Mouse (Mus musculus) embryo, embryonic 9.5 days (tissue): Measurements from ENCODE around the gene Olig3.

Experiments
- DNase-seq: peaks from one replicate; pipeline ENCODE4 v3.0.0-alpha.2; 2017; ENCODE audit errors: extremely low spot score

Olig3 gene

DNA sequence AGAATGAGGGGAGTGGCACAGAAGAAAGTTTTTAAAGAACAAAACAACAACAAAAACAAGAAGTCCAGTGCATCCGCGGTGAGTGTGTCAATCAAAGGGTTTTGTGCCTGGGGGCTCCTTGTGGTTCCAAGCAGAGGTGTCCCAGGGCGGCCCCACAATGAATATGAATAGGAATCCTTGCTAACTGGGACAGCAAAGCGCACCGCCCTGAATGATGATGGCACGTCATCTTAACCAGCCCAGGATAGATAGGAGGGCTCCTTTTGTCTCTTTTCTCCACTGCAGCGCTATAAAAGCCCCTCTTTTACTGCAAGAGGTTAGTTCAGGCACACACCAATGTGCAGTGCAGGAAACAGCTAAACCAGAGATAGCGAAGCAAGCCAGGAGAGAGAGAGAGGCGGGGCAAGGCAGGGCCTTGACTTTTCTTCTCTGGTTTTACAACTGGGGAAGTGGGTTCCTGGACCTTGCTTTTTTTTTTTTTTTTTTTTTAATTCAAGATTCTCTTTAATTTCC lies at the start of gene Olig3:
Gene Olig3 (plus strand): TSS at position 463 of the 513 bp plus-strand sequence.
- peak; percentile 56 for DNase-seq

DNA sequence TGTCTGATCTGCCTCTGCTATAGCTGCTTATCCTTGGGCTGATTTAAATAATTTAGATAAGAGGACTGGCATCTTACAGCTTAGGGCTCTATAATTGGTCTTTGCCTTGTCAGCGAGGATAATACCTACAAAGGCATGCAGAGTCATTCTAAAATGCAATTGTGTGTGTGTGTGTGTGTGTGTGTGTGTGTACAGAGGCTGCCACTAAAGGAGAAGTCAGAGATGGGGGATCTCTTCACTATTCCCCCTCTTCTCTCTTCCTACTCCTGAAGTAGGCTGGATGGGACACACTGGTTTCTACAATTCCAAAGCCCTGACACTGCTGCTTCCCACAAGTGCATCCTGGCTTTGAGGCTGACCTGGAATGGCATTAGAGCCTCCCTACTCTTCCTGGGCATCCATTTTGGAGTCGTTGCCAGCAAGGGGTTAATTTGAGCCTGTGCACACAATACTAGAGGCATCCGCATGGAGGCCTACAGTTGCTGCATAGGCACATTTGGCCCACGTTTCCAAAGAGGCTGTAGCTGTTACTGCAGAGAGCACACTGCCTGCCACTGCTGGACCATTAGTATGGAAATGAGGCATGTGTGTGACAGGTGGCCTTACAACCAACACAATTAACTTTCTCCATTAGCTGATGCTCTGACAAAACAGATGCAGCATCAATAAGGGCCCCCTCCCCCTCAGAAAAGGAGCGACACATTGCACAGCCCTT lies 46.5 kb upstream of the Olig3 start:
- peak; percentile 28 for DNase-seq

DNA sequence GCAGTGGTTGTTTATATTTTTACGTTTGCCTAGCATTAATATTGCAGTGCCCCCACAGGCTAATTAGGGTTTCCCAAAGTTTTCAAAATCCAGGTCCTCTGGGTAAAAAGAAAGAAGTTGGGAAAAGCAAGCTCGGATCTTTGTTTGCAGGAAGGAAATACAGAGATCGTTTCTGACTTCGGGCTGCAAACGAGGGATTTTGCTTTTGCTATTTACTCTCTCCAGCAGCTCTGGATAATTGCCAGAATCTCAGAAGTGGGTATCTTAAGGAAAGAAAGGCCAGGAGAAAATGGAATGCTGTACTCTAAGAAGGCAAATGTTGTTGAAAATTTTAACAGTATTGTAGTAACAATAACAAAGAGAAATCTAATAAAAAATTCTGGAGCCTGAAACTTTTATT lies 45.9 kb upstream of the Olig3 start:
- no peak for DNase-seq

DNA sequence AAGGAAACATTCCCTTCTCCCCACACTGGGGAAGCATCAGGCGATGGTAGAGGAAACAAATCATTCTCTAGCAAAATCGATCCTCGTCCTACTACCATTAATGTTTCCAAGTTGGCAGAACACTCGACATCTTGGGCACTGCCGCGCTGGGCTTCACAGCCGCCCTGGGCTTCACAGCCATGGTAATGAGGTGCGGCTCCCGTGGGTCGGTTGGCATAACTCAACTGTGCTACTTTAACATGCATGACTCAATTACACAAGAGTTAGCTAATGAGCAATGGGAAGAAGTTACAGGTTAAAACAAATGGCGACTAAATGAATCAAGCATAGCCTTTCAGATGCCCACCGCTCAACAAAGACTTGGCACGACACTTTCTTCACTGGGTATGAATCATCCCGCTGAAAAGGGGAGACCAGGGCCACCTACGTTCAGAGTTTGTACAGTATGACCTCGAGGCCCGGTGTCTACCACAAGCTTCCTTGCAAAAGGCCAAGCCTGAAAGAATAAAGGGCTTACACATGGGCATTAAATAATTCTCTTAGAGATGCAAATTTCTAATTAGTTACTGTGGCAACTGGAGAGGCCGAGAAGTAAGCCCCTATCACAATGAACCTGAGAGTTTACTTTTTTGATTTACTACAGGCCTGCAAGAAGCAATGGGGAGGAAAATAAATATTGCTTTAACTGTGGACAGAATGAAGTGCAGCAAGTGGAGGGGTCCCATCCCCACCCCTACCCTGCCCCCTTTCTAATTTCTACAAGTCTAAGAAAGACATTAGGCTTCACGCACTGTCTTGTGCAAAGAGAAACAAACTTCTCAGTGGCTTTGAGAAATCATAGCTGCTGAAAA lies 38.1 kb upstream of the Olig3 start:
- DNase-seq, result no peak

DNA sequence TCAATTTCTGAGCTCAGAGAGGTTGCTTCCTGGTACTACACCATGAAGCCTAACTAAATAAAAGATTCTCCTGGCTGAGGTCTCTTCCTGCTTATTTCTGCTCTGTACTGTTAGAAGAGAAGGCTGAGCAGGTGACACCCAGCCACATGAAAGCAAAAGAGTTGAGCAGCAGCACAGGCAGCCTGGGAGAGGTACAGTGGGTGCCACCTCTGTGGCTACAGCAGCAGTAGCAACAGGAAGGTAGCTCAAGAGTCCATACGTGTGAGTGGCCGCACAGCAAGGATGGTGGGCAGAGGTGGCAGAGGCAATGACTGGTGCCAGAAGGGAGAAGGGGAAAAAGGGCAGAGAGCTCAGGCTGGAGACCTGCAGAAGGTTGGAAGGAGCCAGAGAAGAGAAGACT lies 34.6 kb upstream of the Olig3 start:
- no peak for DNase-seq

DNA sequence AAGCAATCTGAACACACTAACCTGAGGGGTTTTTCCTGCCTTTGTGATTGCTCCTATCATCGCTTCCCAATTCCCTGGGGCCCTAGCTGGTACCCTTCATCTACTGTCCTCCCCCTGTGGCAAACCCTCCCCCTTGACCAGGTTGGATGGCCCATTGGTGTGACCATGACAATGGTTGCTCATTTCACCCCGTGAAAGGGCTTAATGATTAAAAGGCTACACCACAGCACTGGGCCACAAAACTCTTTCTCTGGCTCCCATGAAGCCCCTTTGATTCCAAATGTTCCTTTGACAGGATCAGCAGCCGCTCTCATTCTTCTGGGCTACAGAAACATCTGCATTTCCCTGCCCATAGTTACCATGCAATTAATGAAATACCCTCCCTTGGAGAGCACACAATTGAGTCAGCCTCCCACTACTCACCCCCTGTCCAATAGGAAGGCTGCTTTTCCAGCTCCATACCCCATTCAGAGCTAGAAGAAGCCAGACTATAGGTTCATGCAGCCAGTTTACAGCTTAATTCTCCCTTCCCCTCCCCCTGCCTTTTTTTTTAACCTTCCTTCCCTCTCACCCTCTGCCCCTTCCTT lies 27.0 kb upstream of the Olig3 start:
- DNase-seq, result peak; percentile 25

DNA sequence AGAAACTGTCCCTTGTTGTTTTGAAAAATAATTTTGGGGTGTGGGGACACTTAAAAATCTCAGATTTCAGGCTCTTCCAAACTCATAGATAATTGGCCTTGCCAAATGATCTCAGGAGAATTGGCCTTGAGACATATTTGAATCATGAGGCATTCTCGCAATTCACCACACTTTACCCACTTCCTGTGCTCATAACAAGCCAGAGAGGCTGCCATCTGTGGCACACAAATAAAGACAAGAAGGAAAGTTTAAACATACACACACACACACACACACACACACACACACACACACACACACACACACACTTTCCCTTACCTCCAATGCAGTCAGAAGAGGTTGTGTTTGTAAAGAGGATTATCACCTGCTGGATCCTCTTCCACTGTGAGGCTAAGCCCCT lies 22.9 kb upstream of the Olig3 start:
- no peak for DNase-seq

DNA sequence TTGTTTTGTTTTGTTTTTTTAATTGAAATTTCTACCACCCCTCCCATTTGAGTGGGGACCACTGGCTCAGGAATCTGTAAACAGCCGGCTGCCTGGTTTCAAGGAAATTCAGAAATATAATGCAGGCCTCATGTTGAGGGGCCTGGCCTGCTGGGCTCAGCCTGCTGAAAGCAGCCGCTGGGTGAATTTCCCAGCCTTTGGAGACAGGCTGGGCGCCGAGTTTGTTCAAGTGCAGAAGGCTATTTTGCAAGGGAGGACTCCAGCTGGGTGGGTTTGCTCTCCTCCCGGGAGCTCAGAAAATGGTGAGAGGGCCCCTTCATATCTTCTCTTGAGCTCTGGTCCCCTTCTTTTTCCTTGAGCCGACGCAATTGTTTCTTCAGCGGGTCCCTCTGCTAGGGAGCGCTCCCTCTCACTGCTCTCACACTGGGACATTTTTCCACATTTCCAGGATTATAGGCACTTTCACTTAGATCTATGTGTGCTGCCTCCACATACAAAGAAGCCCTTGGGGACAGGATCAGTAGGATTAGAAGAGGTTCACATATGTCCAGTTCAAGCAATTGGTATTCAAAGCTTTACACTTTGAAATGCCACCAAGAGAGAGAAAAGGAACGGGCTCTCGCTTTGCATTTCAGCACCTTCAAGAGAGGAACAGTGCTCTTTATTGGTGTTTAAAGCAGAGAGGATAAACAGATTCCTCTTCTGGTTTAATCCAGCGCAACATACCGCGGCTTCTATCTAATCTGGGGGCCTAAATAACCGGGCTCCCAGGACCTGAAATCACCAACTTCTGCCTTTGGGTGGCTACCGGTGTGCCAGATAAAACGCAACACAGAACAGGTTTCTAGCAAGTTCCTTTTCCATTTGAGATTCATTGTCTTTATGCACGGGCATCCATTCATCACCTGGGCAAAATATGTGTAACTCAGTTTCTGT lies 17.4 kb upstream of the Olig3 start:
- peak; percentile 25 for DNase-seq

DNA sequence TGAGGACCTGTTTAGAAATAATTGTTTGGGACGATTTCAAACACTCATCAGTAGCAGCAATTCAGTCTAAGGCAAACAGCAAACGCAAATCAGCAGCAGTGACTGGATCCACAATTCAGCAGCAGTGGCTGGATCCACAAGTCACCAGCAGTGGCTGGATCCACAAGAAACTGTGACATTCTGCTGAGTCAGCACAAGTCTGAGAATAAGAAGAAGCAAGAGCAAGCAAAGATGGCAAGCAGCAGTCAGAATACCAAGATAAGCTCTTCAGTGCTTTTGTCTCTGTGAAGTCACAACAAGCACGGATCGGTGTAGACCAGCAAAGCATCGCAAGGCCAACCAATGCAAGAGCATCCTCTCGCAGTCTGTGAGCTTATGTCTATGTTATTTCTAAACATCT lies 12.3 kb upstream of the Olig3 start:
- DNase-seq, result no peak

DNA sequence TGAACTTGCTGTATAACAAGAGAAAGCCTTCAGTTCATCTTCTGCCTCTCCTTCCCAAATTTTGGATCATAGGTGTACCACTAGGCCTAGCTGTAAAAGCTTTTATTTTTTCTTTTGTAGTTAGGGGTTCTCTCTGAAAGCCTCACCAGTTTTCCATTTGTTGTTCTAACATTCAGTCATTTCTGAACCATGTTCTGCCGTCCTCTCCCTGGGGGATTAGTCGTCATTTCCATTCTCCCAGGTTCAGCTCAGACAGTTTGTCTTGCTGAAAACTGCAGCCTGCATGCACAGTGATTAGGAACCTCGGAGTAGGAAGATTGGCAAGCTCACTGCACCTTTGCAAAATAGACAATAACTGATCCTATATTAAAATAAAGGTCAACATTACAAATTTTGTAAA lies 7.0 kb upstream of the Olig3 start:
- DNase-seq, result no peak

DNA sequence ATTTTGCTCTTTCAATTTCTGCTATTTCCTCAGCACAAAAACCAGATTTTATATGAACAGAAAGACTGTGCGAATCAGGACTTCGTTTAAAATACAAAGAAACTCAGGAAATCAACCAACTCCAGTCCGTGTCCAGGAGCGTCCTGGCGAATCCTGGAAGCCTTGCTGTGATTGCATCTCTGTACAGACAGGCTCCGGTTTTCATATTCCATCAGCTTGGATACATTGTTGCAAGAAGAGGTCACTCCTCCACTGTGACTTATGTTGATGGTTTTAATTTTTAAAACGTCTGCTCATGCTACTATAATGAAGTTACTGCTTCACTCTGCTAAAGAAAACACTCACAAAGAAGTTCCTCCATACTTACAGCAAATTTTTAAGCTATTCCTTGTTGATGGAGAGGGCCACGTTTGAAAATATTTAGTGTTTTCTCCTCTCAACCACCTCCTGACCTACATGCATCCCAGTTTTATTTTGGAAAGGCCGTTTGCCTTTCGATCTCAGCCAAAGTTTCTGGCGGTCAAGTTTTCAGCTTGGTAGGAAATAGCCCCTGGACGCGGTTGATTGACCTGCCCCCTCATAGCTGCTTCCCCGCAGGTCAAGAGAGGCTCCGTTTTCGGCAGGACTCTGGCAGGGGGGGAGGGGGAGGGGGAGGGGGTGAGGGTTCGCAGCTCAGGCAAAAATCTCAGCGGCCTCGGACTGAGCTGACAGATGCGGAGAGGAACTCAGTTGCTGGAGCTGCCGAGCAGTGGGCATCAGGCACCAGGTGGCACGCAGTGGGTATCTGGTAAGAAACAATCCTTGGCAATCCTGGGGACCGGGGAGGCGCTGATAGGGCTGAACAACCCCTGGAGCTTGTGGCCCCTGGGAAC lies 4.1 kb upstream of the Olig3 start:
- DNase-seq, result peak; percentile 59

DNA sequence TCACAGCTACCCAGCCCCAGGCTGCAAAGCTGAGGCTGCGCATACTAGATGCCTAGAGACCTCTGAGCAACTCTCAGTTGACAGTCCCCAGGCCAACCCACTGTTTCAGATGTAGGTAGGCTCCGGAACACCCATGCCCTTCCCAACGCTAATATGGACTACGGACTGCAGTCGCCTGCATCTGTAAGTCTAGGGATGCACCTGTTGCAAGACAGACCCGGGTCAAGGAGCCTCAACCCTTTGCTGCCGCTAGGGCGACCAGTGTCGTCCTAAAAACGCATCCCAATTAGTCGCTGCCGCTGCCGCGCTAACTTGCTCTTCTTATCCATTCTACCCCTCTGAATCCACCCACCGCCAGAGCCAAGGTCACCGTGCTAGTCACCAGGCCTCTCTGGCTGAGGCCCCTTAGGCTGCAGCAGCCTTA lies 3.4 kb upstream of the Olig3 start:
- DNase-seq, result peak; percentile 60

DNA sequence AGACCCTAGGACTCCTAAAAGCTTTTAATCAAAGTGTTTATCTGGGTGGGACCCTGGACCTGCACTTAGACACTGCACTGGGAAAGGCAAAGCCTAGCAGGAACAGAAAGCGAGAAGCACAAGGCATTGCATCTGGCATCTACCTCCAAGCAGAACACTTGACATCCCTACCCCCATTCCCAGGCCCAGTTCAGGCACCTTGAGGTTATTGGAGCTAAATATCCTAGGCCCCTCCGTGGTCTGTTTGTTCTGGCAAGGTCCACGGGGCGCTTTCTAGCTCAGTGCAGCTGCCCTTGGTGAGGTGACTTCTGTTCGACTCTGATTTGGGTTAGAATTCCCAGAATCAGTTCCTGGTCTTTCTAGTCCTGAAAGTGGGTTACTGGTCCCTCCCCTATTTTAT lies 2.7 kb upstream of the Olig3 start:
- DNase-seq, result peak; percentile 30

DNA sequence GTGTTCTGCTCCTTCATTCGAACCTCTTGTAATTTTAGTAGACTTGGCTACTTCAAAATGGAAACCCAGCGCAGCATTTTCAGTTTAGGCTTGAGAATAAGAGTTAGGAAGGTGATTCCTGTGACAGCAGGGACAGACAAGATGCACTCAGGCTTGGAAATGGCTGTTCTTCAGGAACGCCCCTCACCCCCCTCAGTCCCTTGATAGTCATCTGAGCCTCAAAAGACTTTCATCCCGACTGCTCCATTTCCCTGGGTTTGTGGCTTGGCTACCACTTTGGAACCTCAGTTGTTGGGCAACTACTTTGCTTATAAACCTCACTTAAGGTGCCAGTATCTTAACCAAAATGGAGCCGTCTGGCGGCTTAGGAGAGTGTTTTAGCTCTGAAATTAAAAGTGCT lies 2.2 kb upstream of the Olig3 start:
- no peak for DNase-seq

DNA sequence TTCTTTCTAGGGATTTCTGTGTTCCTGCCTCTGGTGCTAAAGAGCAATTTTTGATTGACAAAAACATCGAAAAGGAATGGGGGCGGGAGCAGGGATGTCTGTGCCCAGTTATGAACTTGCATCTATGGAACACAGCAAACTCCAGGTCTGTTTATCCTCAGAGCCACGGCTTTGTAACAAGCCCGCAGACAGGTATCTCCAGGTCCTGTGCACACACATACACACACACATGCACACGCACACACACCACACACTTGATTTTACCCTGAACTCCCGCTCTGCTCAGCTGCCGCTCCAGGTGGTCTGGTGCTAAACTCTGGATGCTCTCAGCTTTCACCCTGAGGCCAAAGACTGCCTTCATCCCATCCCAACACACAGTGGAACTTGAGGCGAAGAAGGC lies 1.3 kb upstream of the Olig3 start:
- peak; percentile 32 for DNase-seq

DNA sequence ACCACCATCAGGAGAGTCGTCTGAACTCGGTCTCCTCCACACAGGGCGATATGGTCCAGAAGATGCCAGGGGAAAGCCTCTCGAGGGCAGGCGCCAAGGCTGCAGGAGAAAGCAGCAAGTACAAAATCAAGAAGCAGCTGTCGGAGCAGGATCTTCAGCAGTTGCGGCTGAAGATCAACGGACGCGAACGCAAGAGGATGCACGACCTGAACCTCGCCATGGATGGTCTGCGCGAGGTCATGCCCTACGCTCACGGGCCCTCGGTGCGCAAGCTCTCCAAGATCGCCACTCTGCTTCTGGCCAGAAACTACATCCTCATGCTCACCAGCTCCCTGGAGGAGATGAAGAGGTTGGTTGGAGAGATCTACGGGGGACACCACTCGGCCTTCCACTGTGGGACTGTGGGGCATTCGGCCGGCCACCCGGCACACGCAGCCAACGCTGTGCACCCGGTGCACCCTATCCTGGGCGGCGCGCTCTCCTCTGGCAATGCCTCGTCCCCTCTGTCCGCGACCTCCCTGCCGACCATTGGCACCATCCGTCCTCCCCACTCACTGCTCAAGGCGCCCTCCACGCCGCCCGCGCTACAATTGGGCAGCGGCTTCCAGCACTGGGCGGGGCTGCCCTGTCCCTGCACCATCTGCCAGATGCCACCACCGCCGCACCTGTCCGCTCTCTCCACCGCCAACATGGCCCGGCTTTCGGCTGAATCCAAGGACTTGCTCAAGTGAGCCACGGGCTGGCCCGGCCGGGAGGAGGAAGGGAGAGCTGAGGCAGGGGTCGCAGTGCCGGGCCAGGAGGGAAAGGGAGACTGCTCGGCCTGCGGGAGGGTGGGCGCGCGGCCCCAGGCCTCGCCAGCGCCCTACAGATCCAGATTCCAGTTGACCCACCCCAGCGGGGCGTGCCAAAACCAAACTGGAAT lies 648 bp downstream of the Olig3 start:
- peak; percentile 57 for DNase-seq

DNA sequence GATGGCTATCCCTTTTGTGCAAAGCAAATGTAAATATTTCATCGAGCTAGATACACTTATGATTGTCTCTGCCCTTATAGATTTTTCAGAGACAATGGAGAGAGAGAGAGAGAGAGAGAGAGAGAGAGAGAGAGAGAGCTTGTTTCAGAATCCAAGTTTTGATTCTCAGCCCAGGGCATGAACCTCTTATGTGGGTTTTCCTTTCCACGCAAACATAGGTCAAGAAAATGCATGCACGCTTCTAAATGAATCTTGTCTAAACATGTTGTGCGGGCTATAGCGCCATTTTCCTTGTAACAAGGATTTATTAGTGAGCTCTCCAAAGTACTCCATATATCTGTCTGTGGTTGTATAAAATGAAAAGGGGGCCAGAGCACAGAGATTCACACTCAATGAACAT lies 1.5 kb downstream of the Olig3 start:
- DNase-seq, result no peak

DNA sequence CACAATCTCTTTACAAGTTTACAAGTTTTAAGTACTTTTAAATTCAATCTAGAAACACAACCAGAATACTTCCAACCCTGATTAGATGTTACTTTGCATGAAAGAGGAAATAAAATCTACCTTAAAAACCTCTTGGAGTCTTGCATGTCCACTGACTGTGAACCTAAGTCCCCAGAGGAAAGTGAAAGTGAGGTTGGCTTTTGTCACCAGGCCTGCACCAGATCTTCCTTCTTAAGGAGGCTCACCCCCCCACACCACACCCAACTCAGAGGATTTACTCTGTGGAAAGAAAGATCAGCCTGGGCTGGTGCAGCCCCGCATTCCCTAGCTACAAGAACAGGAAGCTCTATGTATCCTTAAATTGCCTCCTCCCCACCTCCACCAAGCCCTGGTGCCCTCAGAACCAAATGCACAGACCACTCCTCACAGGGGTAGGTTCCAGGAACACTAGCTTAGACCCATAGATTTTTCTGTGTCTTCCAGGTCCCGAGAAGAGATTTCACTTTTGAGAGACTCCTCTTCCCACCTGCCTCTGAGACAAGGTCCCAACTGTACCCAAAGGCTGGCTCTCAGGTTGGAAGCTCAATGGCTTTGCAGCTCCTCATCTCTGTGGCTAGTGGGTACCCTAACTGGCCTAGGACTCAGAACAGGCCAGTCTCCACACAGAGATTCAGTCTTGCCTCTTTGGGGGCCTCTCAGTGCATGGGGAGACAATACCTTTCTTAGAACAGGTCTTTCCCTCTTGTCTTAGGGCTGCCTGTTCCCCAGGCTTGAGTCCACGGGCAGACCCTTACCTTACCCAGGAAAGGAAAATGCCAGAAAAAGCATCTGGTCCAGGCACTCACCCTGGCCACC lies 4.3 kb downstream of the Olig3 start:
- no peak for DNase-seq
